Mouse (Mus musculus) layer of hippocampus, postnatal 14 days (tissue): ENCODE results near the gene Vsx1. TPM values are rescaled to one million over a fixed set of nuclear protein-coding genes. Genes with fewer than 3 reads are reported as not detected.

Experiments
- DNase-seq, 2 experiments: peaks; one replicate each; pipeline ENCODE4 v3.0.0; 2021 to 2022; ENCODE audit warnings: low spot score in 2 of 2, mixed read lengths in 1 of 2
- total RNA-seq, 2 experiments: library from RNA; stranded (reverse); gene quantifications; 2 replicates each; pipeline ENCODE4 v1.2.3; 2021

Vsx1 gene
- total RNA-seq, 2 experiments from 2014 or later: 0.09 to 0.10 TPM

GRCm38 (mm10) chr2:150667820-150668766 is 21.1 kb downstream of the Vsx1 start, which contains the start of gene Acss1:
Acss1 (minus strand) TSS chr2:150668500.
- DNase-seq: peak in 1 of 2 experiments; percentile 45

- DNase-seq: no peak
Measured at GRCm38 (mm10) chr2:150667065-150667819, 21.9 kb downstream of the Vsx1 start.

DNA sequence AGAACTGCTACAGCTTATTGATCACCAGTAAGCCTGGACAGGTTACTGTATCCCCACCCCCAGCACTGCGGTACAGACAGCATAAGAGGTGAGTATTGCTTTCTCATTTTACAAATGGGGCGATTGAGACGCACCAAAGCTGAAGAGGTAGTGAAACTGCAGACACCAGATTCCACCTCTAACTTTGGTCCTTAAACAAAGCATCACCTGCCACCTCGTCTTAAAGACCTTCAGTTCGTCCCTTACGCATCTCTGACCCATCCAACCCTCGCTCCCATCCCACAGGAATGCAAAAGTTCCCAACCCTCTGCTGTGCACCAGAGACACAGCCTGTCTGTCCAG is 22.5 kb downstream of the Vsx1 start:
- DNase-seq: no peak

GRCm38 (mm10) chr2:150665534-150666451 is 23.4 kb downstream of the Vsx1 start:
- no peak for DNase-seq

DNA sequence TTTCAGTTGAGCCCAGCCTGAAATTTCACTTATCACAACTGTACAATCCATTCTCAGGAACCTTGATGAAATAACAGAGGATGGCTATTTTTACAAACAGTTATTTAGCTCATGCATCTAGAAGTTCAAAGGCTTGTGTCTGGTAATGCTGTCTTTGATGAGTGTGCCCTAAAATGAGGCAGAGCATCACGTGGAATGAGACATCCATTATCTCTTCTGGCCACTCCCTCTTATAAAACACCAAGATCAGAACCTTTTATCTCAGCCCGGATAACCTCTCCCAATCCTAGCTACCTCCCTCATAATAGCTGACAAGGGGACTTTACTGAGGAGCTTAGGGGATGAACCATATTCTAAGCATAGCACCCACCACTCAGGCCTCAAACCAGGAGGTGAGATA is 24.2 kb downstream of the Vsx1 start:
- DNase-seq: no peak

DNA sequence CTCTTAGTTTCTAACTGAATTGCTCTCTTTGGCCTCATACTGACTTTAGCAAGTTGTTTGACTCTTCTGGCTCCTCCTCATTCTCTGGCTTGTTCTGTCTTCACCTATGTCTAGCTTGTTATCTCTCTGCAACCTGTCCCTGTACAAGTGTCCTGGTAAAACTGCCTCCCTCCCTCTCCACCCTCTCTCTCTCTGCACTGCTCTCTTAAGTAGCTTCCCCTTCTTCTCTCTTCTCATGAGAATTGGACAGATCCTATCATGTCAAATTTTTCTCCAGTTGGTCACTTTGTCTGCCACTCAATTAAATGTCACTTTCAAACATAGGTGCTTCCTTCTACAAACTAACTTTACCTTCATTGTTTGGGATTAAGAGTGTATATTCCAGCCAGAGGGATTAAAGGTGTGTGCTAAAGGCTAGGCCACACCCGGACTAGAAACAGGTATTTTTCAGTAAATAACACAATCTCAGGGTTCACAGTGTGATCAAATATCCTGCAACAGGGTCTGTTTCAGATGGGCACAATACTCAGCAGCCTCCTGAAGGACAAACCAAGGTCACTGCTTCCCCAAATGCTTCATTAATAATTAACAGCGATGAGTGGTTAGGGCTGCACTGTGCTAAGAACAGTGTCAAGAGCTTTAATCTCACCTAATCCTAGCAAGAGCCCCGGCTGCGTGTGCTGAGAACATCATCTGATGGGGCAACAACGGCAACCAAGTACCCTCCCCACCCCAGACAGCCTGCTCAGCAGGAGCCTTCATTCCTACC is 24.8 kb downstream of the Vsx1 start:
- DNase-seq: no peak

- DNase-seq: peak in 1 of 2 experiments; percentile 84
Measured at GRCm38 (mm10) chr2:150663255-150663654, 25.9 kb downstream of the Vsx1 start.

DNA sequence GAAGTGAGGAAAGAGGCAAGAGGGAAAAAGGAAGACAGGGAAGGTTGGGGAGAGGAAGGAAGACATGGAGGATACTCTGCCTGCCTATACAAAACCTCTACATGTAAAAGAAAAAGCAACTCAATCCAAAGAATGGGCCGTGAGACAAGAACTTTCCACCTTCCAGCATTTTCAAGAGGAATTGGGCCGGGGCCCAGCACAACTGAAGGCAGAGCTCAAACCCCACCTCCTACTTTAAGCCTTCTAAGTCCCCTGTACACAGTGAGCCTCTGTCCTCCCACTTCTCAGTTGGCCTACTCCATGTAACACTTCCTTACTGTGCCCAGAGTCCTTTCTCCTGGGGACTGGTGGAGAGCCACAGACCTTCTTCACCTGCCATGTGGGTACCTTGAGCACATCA is 27.2 kb downstream of the Vsx1 start:
- peak in 1 of 2 experiments; percentile 40 for DNase-seq

- DNase-seq: peak in 1 of 2 experiments; percentile 38
Measured at GRCm38 (mm10) chr2:150660668-150661451, 28.3 kb downstream of the Vsx1 start.

GRCm38 (mm10) chr2:150660049-150660448 is 29.1 kb downstream of the Vsx1 start:
- no peak for DNase-seq

GRCm38 (mm10) chr2:150656975-150657768 is 32.0 kb downstream of the Vsx1 start:
- no peak for DNase-seq

DNA sequence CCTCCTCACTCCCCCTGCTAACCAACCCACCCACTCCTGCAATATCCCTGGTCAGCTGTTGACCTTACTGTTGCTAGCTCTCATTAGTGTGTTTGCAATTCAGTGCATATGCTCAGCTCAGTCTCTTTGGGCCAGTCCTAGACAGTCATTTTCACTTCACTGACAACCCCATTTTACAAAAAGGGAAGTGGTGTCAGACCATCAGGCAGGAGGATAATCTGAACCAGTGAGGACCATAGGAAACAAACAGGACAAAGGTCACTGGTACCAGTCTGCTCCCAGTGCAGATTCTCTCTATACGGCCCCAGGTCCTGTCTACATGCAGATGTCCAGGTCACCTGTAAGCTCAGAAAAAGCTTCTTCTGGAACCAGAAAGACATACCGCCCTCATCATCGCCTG is 33.0 kb downstream of the Vsx1 start:
- no peak for DNase-seq

DNA sequence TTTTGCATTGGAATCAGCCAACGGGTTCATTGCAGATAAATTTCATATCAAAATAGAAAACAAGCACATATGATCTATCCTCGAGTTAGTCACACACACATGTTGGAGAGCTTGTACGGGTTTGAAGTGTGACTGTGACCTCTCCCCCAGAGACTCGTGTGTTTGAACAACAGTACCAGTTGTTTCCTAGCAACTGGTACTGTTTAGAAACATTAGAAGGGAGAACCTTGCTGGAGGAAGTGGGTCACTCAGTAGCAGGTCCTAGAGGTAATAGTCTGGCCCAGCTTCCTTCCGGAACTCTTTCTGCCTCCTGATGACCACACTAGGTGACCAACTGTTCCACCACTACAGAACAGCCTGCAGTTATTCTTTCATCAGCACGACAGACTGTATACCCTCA is 33.9 kb downstream of the Vsx1 start:
- DNase-seq: no peak

- DNase-seq: no peak
Measured at GRCm38 (mm10) chr2:150654814-150655213, 34.3 kb downstream of the Vsx1 start.

- no peak for DNase-seq
Measured at GRCm38 (mm10) chr2:150651366-150651765, 37.8 kb downstream of the Vsx1 start.

- no peak for DNase-seq
Measured at GRCm38 (mm10) chr2:150650511-150651074, 38.6 kb downstream of the Vsx1 start.

GRCm38 (mm10) chr2:150648300-150648895 is 40.8 kb downstream of the Vsx1 start:
- peak in 1 of 2 experiments; percentile 63 for DNase-seq
